Mouse (Mus musculus) heart, postnatal 14 days (tissue): ENCODE data around the gene D10Wsu102e. TPM values are rescaled to one million over a fixed set of nuclear protein-coding genes. Genes with fewer than 3 reads are reported as not detected.
A peak's percentile ranks its signal among the peaks of the same experiment; 100 is the strongest.
"Not testable (repeated sequence)": the region's sequence is repeated elsewhere in the genome, so short reads cannot be mapped to it uniquely, and the experiment has no call there.

Experiments
- DNase-seq, 2 experiments: peaks; one replicate each; pipeline ENCODE4 v3.0.0; 2021 to 2022
- intact Hi-C: fragments of 180-260 bp; cut with DNase I; formaldehyde crosslinking; loops from one replicate; pipeline ENCODE4 v1.15.1; 2025
- total RNA-seq, 2 experiments: library from RNA; stranded (reverse); gene quantifications; 2 replicates each; pipeline ENCODE4 v1.2.3; 2021

D10Wsu102e gene
- total RNA-seq, 2 experiments from 2014 or later: 0.66 to 0.67 TPM

DNA sequence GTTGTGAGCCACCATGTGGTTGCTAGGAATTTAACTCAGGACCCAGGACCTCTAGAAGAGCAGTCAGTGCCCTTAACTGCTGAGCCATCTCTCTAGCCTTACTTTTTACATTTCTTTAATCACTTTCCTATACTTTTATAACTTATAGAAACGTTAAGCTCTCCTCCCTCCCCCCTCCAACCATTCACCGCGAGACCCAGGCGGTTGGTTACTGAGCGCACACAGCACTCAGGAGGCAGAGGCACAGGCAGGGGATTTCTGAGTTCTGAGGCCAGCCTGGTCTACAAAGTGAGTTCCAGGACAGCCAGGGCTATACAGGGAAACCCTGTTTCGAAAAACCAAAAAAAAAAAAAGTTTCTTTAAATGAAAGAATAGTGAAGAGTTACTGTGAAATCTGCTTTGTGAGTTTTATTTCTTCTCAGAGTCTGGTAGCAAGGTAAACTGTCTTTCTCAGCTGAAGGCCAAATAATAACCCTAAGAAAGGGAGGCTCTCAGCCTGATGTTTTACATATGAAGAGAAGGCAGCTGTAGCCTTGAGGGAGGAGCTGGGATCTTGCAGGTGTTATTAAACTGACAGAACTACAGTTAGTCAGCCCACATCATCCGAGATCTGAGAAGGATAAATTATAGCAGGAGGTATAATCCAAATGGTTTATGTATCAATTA, 14.2 kb upstream of the D10Wsu102e start:
- intact Hi-C loops: no loop called here
- DNase-seq: no peak

DNA sequence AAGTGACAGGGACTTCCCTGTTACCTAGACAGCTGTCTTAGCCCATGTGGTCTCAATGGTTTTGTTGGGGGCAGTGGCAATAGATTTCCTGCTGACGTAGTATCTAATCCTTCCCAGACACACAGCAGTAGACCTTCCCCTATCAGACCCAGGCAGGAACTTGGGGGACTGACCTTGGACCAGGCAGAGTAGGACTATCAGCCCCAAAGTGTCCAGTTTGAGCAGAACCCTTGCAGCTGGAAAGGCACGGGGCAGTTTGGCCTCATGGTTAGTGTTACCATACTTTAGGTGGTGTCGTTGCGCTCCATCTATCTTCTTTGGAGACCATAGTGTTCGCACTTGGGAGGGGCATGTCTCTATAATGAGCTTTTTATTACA, 13.7 kb upstream of the D10Wsu102e start:
- intact Hi-C loops: no loop called here
- no peak for DNase-seq

DNA sequence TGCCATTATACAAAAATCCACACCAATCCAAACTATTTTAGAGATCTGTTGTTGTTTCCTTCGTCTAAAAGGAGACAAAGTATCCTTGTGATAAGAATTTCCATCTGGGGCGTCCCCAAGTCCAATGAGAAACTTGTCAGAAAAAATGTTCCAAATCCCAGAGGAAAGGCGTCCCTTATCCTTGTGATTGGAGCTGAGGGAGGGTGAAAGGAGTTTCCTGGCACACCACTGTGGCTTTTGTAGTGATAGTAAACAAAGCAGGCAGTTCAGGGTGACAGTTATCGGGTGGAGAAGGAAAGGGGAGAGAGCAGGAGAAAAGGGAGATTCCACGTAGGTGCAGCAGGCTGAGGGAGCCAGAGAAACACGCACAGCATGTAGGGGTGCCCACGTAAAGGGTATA, 12.5 kb upstream of the D10Wsu102e start:
- DNase-seq: peak in 1 of 2 experiments; percentile 7
- intact Hi-C loops: no loop called here

DNA sequence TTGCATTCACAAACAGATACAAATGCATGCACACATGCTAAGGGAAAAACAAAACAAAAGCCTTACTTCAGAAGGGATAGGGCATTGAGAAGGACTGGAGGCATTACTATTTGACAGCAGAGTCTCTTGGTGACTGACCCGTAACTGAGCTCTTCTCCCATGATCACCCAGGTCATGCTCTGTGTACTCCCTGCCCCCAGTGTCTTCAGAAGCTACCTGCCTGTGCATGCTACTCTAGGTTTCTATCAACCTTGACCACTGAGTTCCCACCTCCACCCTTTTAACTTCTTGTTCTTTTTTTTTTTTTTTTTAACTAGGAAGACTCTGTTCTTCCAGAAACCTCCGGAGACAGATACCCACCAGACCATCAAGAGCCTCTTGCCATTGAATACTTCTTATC, 9.3 kb upstream of the D10Wsu102e start:
- DNase-seq: no peak
- intact Hi-C loops: no loop called here

DNA sequence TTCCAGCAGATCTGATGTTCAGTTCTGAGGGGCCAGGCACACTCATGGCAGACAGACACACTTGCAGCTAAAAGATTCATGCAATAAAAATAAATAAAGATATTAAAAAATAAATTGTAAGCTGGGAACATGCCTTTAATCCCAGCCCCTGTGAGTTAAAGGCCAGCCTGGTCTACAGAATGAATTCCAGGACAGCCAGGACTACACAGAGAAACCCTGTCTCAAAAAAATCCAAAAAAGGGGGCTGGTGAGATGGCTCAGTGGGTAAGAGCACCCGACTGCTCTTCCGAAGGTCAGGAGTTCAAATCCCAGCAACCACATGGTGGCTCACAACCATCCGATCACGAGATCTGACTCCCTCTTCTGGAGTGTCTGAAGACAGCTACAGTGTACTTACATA, 8.2 kb upstream of the D10Wsu102e start:
- intact Hi-C loops, DNase-seq: not testable (repeated sequence)

DNA sequence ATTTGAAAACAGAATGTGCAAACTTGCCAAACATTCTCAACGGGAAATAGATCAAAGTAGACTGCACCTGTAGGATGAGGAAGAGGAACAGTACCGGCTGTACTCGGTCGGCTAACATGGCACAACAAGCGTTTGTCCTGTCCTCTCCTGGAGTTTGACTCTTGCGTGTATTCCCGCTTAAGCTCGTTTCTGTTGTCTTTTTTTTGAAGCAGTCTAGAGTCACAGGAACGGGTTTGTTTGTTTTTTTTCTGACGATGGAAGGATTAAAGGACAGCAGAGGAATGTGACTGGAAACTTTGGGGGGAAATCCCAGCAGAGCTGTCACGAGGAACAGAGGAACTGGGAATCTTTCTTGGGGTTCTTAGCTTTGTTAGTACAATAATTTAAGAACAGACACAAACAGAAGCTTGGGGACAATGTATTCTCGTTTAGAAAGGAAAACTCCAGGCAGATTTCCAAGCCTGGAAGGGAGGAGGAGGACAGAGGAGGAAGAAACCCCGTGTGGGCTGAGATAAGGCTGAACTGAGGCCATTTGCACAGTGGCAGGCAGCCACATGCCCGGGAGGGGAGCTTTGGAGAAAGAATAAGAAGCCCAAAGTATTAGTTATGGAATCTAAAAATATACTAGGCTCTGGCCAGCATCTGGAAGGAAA, 6.2 kb upstream of the D10Wsu102e start:
- peak; percentile 52 to 60 for DNase-seq
- intact Hi-C loops: no loop called here

DNA sequence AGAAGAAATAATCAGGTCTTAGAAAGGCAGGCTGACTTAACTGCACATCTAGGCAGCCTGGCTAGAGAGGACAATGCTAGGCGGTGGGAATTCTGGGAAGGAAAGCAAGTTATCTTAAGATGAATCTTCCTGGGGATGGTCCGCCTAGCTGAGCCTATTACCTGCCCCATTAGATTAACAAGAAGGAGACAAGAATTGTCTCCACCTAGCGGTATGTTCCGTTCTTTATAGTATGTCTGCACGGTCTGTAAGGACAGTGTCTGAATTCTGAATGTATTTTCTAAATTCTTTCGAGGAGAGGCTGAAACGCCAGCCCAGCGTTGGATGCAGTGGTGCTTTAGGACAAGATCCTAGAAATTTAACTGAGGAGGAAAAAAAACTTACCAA, 5.7 kb upstream of the D10Wsu102e start:
- intact Hi-C loops: no loop called here

DNA sequence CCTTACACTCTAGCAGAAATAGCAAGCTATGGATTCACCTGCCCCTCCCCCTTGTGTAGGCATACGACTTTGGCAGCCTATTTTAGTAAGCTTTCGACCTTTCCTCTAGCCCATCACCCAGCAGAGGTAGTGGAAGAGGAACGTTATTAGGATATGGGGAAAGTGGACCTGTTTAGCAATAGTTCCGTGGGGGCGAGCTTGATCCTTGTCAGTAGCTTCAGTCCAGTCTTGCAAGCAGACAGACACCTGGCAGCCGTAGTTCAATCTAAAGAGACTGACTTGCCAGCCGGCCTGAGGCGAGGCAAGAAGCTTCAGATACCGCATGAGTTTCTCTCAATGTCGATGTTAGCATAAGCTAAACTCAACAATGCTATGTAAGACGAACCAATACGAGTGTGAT, 3.6 kb upstream of the D10Wsu102e start:
- intact Hi-C loops: no loop called here
- no peak for DNase-seq

More for the DNA sequence above, 5.7 kb upstream of the D10Wsu102e start:
- DNase-seq: peak in 1 of 2 experiments; percentile 11

DNA sequence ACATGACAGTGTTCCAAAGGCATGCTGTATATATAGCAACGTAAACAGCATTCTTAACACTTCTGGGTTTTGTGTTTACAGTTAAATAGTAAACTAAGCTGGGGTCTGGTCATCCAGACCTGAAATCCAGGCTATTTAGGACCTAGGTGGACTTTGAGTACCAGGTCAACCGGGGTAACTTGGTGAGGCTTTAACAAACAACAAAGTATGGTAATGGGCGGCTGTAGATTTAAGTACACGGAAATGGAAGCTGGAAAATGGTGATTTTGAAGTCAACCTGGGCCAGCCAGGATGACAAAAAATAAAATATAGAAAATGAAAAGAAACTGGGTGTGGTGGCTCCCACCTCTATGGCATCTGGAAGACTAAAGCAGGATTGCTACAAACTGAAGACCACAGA, 570 bp upstream of the D10Wsu102e start:
- DNase-seq: no peak
- intact Hi-C loops: no loop called here

DNA sequence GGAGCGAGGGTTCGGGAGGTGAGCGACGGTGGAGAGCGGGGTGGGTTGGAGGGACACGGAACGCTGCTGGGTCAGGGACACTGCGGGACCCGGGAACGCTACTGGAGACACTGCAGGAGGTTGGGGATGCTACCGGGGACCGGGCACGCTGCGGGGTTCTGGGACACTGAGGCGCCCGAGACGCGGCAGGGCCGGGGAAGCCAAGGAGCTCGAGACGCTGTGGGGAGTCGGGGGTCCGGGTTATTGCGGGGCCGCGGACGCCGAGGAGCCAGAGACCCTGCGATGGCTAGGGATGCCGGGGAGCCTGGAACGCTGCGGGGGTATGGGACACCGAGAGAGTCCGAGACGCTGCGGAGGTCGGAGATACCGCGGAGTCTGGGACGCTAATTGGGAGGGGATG, 335 bp downstream of the D10Wsu102e start:
- no peak for DNase-seq
- intact Hi-C loops: loop anchor here (5.0 kb wide), 1 partner anchor 453 kb away; no protein-coding TSS in a partner anchor

DNA sequence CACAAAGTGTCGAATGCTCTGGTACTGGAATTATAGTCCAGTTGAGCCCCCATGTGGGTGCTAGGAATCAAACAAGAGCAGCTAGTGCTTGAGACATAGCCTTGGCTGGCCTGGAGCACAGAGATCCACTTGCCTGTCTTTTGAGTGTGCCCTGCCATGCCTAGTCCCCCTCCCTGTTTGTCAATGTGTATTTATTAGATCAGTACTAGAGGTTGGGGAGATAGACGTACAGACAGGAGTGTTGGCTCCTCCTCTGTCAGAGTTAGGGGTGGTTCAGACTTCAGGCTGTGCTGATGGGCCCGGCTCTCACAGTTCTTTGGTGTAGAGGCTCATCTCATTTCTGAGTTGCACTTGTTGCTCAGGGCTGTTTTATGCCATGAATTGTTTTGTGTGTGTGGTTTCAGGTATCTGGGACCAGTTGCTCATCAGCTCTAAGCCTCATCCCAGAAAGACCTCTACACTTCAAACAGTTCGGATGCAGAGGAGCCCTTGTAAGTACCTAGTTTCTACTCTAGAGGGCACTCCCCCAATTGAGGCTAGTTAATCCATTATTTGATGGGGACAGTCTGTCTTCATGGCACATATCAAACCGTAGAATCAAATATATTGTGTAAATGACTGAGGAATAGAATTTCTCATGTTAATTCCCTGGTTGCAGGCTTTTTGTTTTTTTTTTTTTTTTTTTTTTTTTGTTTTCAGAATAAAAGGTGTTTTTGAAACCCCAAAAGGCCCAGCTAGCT, 1.8 kb downstream of the D10Wsu102e start:
- intact Hi-C loops: loop anchor here (5.0 kb wide), 1 partner anchor 455 kb away; no protein-coding TSS in a partner anchor
- DNase-seq: peak in 1 of 2 experiments; percentile 23

DNA sequence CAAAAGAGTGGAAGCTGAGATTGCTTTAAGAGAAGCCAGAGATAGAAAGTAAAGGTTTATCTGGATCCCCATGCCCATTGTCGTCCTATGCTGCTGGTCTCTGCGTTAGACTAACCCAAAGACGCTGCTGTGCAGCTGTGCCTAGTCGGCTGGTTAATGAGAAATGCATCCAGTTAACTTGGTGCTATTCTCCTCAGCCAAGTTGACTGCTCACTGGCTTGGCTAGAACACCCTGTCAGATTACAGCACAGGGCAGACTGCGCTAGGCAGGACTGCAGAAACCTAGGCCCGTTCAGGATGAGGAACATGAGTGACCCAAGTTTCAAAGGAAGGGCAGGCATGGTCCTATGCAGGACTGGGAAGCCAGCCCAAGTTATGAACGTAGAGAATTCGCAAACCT, 3.4 kb downstream of the D10Wsu102e start:
- no peak for DNase-seq
- intact Hi-C loops: loop anchor here (5.0 kb wide), 1 partner anchor 456 kb away; no protein-coding TSS in a partner anchor

DNA sequence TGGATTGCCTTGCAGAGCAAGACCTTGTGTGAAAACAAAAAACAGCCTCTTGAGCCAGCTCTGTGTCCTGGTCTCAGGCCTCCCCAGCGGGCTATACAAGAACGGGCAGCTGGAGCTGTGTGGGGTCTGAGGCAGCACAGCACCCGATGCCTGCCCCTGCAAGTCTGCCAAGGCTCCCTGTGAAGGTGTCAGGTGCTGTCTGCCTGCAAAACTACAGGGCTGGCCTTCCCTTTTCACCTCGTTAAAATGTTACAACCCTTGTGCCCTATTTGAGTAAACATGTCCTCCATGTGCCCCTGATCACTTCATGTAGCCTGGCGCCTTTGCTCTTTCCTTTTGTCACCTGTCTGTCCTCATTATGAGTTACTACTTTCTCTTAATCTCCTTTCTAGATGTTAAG, 8.9 kb downstream of the D10Wsu102e start:
- DNase-seq: no peak
- intact Hi-C loops: no loop called here

DNA sequence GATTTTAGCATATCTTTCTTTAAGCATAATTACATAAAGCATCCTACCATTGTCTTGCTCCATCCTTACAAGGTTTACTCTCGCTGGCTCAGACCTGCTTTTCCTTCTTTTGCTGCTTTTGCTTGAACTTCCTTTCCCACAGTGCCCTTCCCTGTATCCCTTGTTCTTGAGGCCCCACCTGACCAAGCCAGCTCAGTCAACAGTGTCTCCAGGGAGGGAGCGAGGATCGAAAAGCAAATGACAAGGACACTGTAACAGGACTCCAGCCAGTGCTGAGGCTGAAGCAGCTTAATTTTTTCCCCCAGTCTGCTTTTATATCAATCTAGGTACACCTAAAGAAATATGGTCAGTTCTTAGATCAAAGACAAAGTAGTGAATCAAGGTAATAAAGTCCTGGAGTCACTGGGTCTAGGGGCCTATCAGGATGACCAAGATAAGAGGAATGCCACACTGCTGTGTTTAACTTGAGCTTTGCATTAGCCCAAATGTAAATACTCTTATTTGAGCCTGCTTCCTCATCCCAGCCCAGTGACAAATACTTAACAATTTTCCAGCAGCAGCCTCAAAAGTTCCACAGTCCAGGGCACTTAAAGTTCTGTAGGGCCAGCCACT, 14.1 kb downstream of the D10Wsu102e start:
- no peak for DNase-seq
- intact Hi-C loops: no loop called here

DNA sequence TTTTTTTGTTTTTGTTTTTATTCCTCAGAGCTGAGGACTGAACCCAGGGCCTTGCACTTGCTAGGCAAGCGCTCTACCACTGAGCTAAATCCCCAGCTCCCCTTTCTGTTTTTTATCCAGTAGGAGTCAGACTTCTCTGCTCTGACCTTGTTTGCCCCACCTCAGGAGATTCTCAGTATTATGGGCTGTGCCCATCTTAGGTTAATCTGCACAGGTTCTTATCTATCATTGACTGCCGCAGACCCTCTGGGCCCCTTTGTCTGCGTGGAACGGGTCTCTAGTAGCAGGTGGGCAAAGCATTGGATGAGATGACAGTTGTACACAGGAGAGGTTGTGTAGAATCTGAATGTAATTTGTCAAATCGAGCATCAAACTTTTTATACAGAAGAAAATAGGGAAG, 15.4 kb downstream of the D10Wsu102e start:
- DNase-seq, intact Hi-C loops: not testable (repeated sequence)

DNA sequence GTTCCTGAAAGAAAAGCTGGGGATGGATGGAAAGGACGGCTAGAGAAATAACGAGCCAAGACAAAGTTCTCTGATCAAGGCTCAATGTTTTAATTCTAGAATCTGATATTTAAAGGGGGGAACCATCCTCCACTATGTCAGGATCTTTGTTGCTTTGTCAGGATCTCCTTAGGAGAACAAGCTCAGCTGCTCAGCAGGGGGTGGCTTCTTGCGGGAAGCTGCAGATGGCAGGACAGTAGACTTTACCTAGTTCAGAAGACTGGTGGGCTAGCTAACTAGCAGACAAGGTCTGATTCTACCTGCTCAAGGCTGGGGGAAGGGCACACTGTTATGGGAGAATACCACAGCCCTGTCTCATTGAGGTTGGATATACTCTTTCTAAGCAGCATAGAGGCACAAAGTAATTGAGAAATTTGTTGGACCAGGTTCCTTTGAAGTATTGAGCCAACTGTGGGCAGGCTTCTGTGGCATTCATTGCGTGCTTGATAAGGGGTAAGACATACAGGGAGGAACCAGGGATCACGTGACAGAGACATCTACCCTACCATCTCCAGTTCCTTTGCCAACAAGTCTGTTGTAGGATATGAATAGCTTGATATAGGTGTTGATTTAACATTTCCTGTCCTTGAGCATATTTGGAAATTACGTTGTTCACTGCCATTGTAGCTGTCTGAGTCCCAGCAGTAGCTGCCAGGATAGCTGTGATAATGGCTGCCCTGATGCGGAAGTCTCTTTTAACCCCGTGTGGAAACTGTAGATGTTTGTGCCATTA, 17.1 kb downstream of the D10Wsu102e start:
- intact Hi-C loops: no loop called here
- DNase-seq: no peak

DNA sequence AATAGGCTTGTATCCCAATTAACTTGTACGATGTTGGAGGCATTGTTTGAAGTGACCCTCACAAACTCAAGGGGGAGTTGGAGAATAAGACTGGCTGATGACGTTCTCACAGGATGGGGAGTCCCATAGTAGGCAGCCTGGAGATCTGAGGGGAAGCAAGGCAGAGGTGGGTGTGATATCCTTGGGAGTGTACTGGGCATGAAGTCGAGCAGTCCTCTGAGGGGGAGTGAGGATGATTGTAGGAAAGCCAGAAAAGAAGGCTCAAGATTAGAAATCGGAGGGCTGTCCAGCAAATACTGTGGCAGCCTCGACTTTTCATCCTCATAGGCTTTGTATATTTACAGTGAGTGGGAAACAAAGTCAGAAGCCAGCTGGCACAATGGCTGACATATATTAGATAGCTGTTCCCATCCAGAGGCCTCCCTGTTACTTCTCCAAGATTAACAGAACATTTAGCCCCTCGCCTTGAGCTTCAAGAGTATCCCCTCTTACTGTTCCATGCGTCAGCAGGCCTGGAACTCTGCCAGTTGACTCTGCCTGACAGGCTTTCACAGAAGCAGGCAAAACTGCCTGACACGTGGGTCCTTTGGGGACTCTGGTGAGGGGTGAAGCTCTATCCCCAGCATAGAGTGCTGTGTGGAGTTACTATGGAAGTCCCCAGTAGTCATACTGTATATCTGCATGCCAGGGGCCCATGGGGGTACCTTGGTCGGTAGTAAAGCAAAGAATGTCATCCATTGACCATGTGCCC, 18.2 kb downstream of the D10Wsu102e start:
- intact Hi-C loops: no loop called here
- DNase-seq: peak; percentile 7 to 39

DNA sequence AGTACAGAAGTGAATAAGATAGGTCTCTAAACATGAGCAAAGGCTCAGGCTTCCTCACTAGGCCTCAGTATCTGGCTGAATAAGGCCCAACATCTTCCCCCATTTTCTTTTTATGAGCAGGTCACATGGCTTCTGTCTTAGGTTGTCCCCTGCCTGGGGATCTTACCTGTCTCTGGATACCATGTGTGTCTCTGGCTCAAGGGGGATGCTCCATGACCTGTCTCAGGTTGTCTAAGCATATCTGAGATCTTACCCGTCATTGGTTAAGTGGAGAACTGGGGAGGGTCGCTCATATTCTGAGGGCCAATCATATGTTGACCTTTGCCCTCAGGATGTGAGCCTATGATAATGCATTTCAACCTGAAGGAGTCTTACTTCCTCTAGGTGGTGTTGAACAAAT, 20.5 kb downstream of the D10Wsu102e start:
- intact Hi-C loops: no loop called here
- no peak for DNase-seq

DNA sequence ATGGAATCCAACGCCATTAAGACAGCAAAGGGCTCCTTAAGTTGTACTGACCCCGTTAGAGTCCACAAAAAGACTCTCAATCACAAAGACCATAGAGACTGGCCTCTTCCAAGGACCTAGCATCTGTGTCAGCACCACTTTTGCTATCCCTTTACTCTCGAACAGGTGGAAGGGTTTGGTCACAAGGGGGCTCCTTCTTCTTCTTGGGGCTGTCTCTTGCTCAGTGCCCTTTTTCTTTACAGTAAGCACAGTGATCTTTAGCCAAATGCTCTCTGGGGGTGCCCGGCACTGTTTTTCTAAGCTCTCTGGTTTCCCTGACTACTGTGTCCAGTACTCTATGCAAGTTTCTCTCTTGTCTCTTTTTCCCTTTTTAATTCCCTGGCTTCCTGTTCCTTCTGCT, 22.5 kb downstream of the D10Wsu102e start:
- DNase-seq: no peak
- intact Hi-C loops: no loop called here

DNA sequence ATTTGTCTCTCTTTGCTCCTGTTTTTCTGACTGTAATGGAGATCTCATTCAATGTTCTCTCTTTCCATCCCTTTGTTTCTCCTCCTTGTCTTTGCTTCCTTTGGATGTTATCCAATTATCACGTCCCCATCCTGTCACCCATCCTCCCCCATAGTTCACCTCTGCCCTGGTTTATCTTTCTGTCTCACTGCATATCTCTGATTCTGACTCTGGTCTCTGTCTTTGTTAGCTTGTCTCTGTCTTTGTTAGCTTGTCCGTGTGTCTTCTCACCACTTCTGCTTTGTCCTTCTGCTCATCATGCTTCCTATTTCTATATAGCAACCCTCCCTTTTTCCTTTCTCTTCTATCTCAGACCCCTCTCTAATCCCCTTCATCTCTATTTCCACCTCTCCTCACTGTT, 23.0 kb downstream of the D10Wsu102e start:
- no peak for DNase-seq
- intact Hi-C loops: no loop called here
